Mouse (Mus musculus): ENCODE data around the gene Olfr821. TPM values are rescaled to one million over a fixed set of nuclear protein-coding genes. Genes with fewer than 3 reads are reported as not detected.
"Not testable (repeated sequence)": the region's sequence is repeated elsewhere in the genome, so short reads cannot be mapped to it uniquely, and the experiment has no call there.

Olfr821 gene
- not detected in 2 replicates for total RNA-seq (2021)
- long read RNA-seq, result 0 reads

DNA sequence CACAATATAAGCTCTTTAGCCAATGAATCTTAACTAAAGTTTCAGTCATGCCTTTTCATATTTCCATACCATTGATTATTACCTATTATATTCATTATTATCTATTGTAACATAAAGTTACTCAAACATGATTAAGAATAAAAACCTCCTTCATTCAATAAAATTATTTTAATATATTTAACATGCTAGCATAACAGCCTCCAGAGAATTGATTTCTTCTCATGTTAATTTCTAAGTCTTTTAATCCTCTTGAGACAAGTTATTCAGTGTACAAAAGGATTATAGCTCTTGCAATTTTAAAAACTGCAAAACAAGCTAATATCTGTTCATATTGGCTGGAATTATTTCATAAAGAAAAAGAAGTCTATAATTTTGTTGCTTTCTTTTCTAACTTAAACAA is at the start of gene Olfr821:
Gene Olfr821, plus strand, starts transcription at position 301 of the 400 bp plus-strand sequence.
- no peak for DNase-seq

GRCm38 (mm10) chr10:129981867-129982266 is 48.3 kb upstream of the Olfr821 start:
- DNase-seq, result not testable (repeated sequence)

- not testable (repeated sequence) for DNase-seq
Measured at GRCm38 (mm10) chr10:129984962-129985361, 45.2 kb upstream of the Olfr821 start, which contains the start of gene Gm10310. Gene Gm10310 (minus strand): TSS chr10:129985062.

DNA sequence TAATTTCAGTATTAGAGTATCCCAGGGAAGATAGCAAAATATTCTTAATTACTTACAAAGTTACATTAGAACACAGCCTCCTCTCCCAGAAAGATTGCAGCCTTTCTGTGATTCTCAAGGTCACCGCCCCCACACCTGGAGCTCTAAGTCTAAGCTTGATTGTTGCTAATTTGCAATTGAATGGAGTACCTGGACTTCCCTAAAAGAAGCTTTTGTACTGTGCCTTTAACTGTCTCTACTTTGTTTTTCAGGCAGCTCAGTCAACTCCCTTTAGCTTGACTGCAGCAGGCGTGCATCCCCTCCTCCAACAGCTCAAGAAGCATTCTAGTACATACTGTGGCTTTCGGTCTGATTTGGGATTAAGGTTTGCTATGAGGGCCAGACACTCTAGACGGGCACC is 26.0 kb upstream of the Olfr821 start:
- DNase-seq, result not testable (repeated sequence)

- not testable (repeated sequence) for DNase-seq
Measured at GRCm38 (mm10) chr10:130005366-130005765, 24.8 kb upstream of the Olfr821 start.

GRCm38 (mm10) chr10:130012321-130012720 is 17.8 kb upstream of the Olfr821 start, which contains the start of gene Olfr820:
Gene Olfr820 (plus strand): TSS chr10:130012621.
- DNase-seq, result no peak

DNA sequence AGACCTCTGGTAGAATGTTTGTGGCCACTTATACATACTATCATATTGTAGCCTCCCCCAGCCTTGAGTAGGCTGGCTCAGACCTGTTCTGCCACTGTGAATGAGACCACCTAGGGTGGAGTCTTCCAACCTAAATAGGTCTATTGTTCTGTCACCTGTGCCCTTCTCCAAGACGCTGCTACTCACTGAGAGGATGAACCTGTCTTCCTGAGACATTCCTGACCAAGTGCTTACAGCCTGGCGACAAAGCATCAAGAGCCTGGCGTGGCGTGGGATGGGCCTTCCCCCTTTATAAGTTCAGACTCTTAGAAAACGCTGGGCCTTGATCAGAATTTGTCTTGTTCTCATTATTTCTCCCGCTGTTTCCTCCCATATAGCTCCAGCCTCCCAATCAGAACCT is 6.9 kb downstream of the Olfr821 start:
- DNase-seq, result no peak

- DNase-seq, result no peak
Measured at GRCm38 (mm10) chr10:130070910-130071309, 40.8 kb downstream of the Olfr821 start, which contains the start of gene Olfr822. Gene Olfr822 (plus strand): TSS chr10:130071210.

Other genes with a start within 250 kb of the Olfr821 start
- not detected in 2 replicates for gene Olfr810, start 235.4 kb upstream of the Olfr821 start, total RNA-seq (2021)
- gene Olfr811, start 226.0 kb upstream of the Olfr821 start, total RNA-seq (2021), result not detected in 2 replicates
- gene Olfr812, start 184.3 kb upstream of the Olfr821 start, total RNA-seq (2021), result not detected in 2 replicates
- not detected in 2 replicates for gene Olfr813, start 175.0 kb upstream of the Olfr821 start, total RNA-seq (2021)
- not detected in 2 replicates for gene Olfr814, start 150.5 kb upstream of the Olfr821 start, total RNA-seq (2021)
- gene Olfr815, start 124.5 kb upstream of the Olfr821 start, total RNA-seq (2021), result not detected in 2 replicates
- gene Olfr816, start 114.8 kb upstream of the Olfr821 start, total RNA-seq (2021), result not detected in 2 replicates
- gene Olfr818, start 81.2 kb upstream of the Olfr821 start, total RNA-seq (2021), result not detected in 2 replicates
- gene Olfr819, start 63.1 kb upstream of the Olfr821 start, total RNA-seq (2021), result not detected in 2 replicates
- gene Olfr247, start 54.2 kb upstream of the Olfr821 start, total RNA-seq (2021), result not detected in 2 replicates
- gene Gm10310, start 45.3 kb upstream of the Olfr821 start, total RNA-seq (2021), result not detected in 2 replicates
- not detected in 2 replicates for gene Olfr820, start 17.7 kb upstream of the Olfr821 start, total RNA-seq (2021)
- gene Olfr822, start 40.9 kb downstream of the Olfr821 start, total RNA-seq (2021), result not detected in 2 replicates
- not detected in 2 replicates for gene Olfr823, start 85.0 kb downstream of the Olfr821 start, total RNA-seq (2021)
- gene Olfr824, start 99.7 kb downstream of the Olfr821 start, total RNA-seq (2021), result not detected in 2 replicates
- not detected in 2 replicates for gene Olfr825, start 136.4 kb downstream of the Olfr821 start, total RNA-seq (2021)
- not detected in 2 replicates for gene Olfr826, start 153.8 kb downstream of the Olfr821 start, total RNA-seq (2021)
- not detected in 2 replicates for gene Olfr827, start 184.1 kb downstream of the Olfr821 start, total RNA-seq (2021)
- 0.36 TPM in 1 of 2 replicates, not detected in the other for gene Neurod4, start 249.9 kb downstream of the Olfr821 start, total RNA-seq (2021)